Mouse (Mus musculus) lung, postnatal 0 days (tissue): Measurements from ENCODE around the gene Uqcc2.

Experiments used
- CTCF ChIP-seq: IDR thresholded peaks from 2 replicates; pipeline ENCODE4 v1.5.1; 2016; ENCODE audit warnings: antibody characterized with exemption, mild to moderate bottlenecking
- EP300 ChIP-seq: IDR thresholded peaks from 2 replicates; pipeline ENCODE4 v1.6.1; 2016; ENCODE audit warnings: antibody characterized with exemption, mild to moderate bottlenecking, control low read depth

DNA sequence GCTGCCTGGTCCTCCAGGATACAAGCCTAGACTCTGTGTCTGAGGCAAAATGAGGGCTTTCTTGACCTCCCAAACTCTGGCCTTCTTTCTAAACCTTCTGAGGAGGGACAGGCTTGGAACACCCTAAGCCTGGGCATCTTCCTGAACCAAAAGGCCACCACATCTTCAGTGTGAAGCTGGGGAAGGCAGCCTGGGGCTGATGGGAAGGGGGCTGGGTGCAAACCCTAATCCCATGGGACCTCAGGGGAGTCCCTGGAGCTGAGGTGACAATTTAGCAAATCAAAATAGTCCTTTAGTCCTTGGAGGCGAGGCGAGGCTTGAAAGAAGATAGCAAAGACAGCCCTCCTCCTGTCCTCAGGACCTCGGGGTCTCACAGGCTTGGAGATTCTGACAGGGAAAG lies 42.6 kb upstream of the Uqcc2 start:
- no peak for TF ChIP-seq CTCF
- no peak for TF ChIP-seq EP300
